Mouse (Mus musculus) heart, embryonic 16.5 days (tissue): ENCODE results near the gene Xrra1. TPM values are rescaled to one million over a fixed set of nuclear protein-coding genes. Genes with fewer than 3 reads are reported as not detected.
"Not testable (repeated sequence)": the region's sequence is repeated elsewhere in the genome, so short reads cannot be mapped to it uniquely, and the experiment has no call there.

Experiments used
- ATAC-seq: fragments of 200-750 bp; cut with Nextera tagmentation; replicated peaks from 2 replicates; pipeline ENCODE4 v1.8.0; 2017; ENCODE audit warnings: moderate number of reproducible peaks; ENCODE audit not compliant: insufficient read depth, low FRiP score; ENCODE audit errors: extremely low read depth
- H3K27ac ChIP-seq: fragments of 300-500 bp; sonication (generic); 2 replicates; pipeline ENCODE4 v1.5.1; 2014; ENCODE audit warnings: mild to moderate bottlenecking, low read length, control low read depth, moderate library complexity
- H3K27me3 ChIP-seq: fragments of 300-500 bp; sonication (generic); 2 replicates; pipeline ENCODE4 v1.6.1; 2014; ENCODE audit warnings: low read length, mixed read lengths; ENCODE audit not compliant: control insufficient read depth, insufficient read depth
- H3K36me3 ChIP-seq: fragments of 300-500 bp; sonication (generic); 2 replicates; pipeline ENCODE4 v1.6.1; 2014; ENCODE audit not compliant: control insufficient read depth, insufficient read depth
- H3K4me1 ChIP-seq: fragments of 300-500 bp; sonication (generic); 2 replicates; pipeline ENCODE4 v1.6.1; 2014; ENCODE audit warnings: low read length, mixed read lengths; ENCODE audit not compliant: control insufficient read depth, insufficient read depth
- H3K4me2 ChIP-seq: fragments of 300-500 bp; sonication (generic); 2 replicates; pipeline ENCODE4 v1.6.1; 2014; ENCODE audit warnings: low read depth, mild to moderate bottlenecking, control low read depth, low read length
- H3K4me3 ChIP-seq: fragments of 300-500 bp; sonication (generic); 2 replicates; pipeline ENCODE4 v1.5.1; 2014; ENCODE audit warnings: mild to moderate bottlenecking, control low read depth, low read length
- H3K9ac ChIP-seq: fragments of 300-500 bp; sonication (generic); 2 replicates; pipeline ENCODE4 v1.6.1; 2014; ENCODE audit warnings: low read length, control low read depth
- H3K9me3 ChIP-seq: fragments of 300-500 bp; sonication (generic); replicated peaks from 2 replicates; pipeline ENCODE4 v1.6.1; 2016; ENCODE audit warnings: low read length; ENCODE audit not compliant: control insufficient read depth
- WGBS: fragments of 180-500 bp; shearing (Covaris S2); extraction: QIAGEN DNeasy Blood & Tissue Kit; methylation state at CpG from one replicate; pipeline ENCODE4 v1.1.7; 2014; 5-methylcytosine and 5-hydroxymethylcytosine counted together
- polyA plus RNA-seq: library from polyadenylated mRNA; unstranded; fragments of >200 nt; fragmentation: Nextera tagmentation; extraction: Ambion mirVana; gene quantifications from 2 replicates; pipeline ENCODE4 v1.2.1, GENCODE M21; 2015

The Xrra1 gene
- polyA plus RNA-seq, 1 experiment from 2014 or later, result 0.46 TPM

GRCm38 (mm10) chr7:99917320-99917844 is 58.5 kb downstream of the Xrra1 start:
- H3K36me3 ChIP-seq, result peaks cover 2% of the 10 kb centered on the region; the same call in 1 of the 2 replicates
- H3K9me3 ChIP-seq, result no peaks in the 10 kb centered on the region
- H3K4me3 ChIP-seq, result peak overlapping the region; percentile 54
- peaks cover 10% of the 10 kb centered on the region for H3K4me1 ChIP-seq
- H3K27ac ChIP-seq, result no peak overlapping the region
- ATAC-seq, result 0 out of 2 replicates have a peak, but pooled peaks have one; percentile 13
- H3K4me2 ChIP-seq, result peak overlapping the region; percentile 84
- peak overlapping the region; percentile 67 for H3K9ac ChIP-seq
- 0 out of 2 replicates have a peak, but pooled peaks cover 9% of the 10 kb centered on the region for H3K27me3 ChIP-seq
- WGBS, result 3% methylated on average over 36 of the region's 36 CpGs

- WGBS, result 89% methylated on average over 2 of the region's 2 CpGs
- Histone ChIP-seq H3K4me3 (no peak overlapping the region), H3K9ac (no peak overlapping the region), H3K27ac (no peak overlapping the region), H3K4me2 (no peak overlapping the region), H3K36me3 (peaks cover 3% of the 10 kb centered on the region; the same call in 1 of the 2 replicates), H3K4me1 (peaks cover 10% of the 10 kb centered on the region), H3K9me3 (no peaks in the 10 kb centered on the region), H3K27me3 (0 out of 2 replicates have a peak, but pooled peaks cover 9% of the 10 kb centered on the region)
- ATAC-seq, result no peak
These were observed 60.2 kb downstream of the Xrra1 start for GRCm38 (mm10) chr7:99919164-99919563.

GRCm38 (mm10) chr7:99919971-99920370 is 61.1 kb downstream of the Xrra1 start:
- Histone ChIP-seq H3K27me3 (0 out of 2 replicates have a peak, but pooled peaks cover 9% of the 10 kb centered on the region), H3K27ac (no peak overlapping the region), H3K4me3 (no peak overlapping the region), H3K36me3 (peaks cover 11% of the 10 kb centered on the region), H3K9ac (no peak overlapping the region), H3K4me2 (no peak overlapping the region), H3K9me3 (no peaks in the 10 kb centered on the region), H3K4me1 (peaks cover 10% of the 10 kb centered on the region)
- 91% methylated on average over 6 of the region's 6 CpGs for WGBS
- ATAC-seq, result no peak

GRCm38 (mm10) chr7:99920416-99920815 is 61.5 kb downstream of the Xrra1 start:
- H3K9me3 ChIP-seq, result no peaks in the 10 kb centered on the region
- WGBS, result 54% methylated on average over 2 of the region's 2 CpGs
- 0 out of 2 replicates have a peak, but pooled peaks cover 9% of the 10 kb centered on the region for H3K27me3 ChIP-seq
- no peak overlapping the region for H3K4me2 ChIP-seq
- no peak for ATAC-seq
- no peak overlapping the region for H3K27ac ChIP-seq
- H3K4me1 ChIP-seq, result peaks cover 10% of the 10 kb centered on the region
- H3K9ac ChIP-seq, result no peak overlapping the region
- no peak overlapping the region for H3K4me3 ChIP-seq
- peaks cover 15% of the 10 kb centered on the region for H3K36me3 ChIP-seq

- Histone ChIP-seq H3K9ac (no peak overlapping the region), H3K4me3 (no peak overlapping the region), H3K27me3 (no peaks in the 10 kb centered on the region), H3K27ac (no peak overlapping the region), H3K36me3 (peaks cover 28% of the 10 kb centered on the region), H3K9me3 (no peaks in the 10 kb centered on the region), H3K4me1 (no peaks in the 10 kb centered on the region), H3K4me2 (no peak overlapping the region)
- no peak for ATAC-seq
- 78% methylated on average over 10 of the region's 10 CpGs for WGBS
These were observed 68.2 kb downstream of the Xrra1 start for GRCm38 (mm10) chr7:99926916-99927714.

- H3K27me3 ChIP-seq, result no peaks in the 10 kb centered on the region
- ATAC-seq, result no peak
- no peaks in the 10 kb centered on the region for H3K4me1 ChIP-seq
- no peak overlapping the region for H3K27ac ChIP-seq
- H3K9ac ChIP-seq, result no peak overlapping the region
- H3K9me3 ChIP-seq, result no peaks in the 10 kb centered on the region
- WGBS, result 92% methylated on average over 1 of the region's 1 CpGs
- peaks cover 25% of the 10 kb centered on the region for H3K36me3 ChIP-seq
- no peak overlapping the region for H3K4me2 ChIP-seq
- H3K4me3 ChIP-seq, result no peak overlapping the region
These were observed 76.8 kb downstream of the Xrra1 start for GRCm38 (mm10) chr7:99935758-99936157.

- Histone ChIP-seq H3K27me3 (no peaks in the 10 kb centered on the region), H3K9ac (no peak overlapping the region), H3K4me2 (no peak overlapping the region), H3K4me1 (no peaks in the 10 kb centered on the region), H3K4me3 (no peak overlapping the region), H3K27ac (no peak overlapping the region), H3K9me3 (no peaks in the 10 kb centered on the region), H3K36me3 (peaks cover 19% of the 10 kb centered on the region)
- ATAC-seq, result no peak
- WGBS, result 97% methylated on average over 1 of the region's 1 CpGs
These were observed 81.8 kb downstream of the Xrra1 start for GRCm38 (mm10) chr7:99940669-99941068.

GRCm38 (mm10) chr7:99944520-99944919 is 85.6 kb downstream of the Xrra1 start:
- WGBS, result 81% methylated on average over 3 of the region's 3 CpGs
- Histone ChIP-seq H3K9me3 (no peaks in the 10 kb centered on the region), H3K4me2 (no peak overlapping the region), H3K4me3 (no peak overlapping the region), H3K4me1 (0 out of 2 replicates have a peak, but pooled peaks cover 2% of the 10 kb centered on the region), H3K27me3 (no peaks in the 10 kb centered on the region), H3K36me3 (peaks cover 35% of the 10 kb centered on the region), H3K9ac (no peak overlapping the region), H3K27ac (no peak overlapping the region)
- no peak for ATAC-seq

GRCm38 (mm10) chr7:99945012-99945411 is 86.1 kb downstream of the Xrra1 start:
- not testable (repeated sequence) for ATAC-seq
- WGBS, result 96% methylated on average over 22 of the region's 22 CpGs
- peaks cover 35% of the 10 kb centered on the region for H3K36me3 ChIP-seq

More at GRCm38 (mm10) chr7:99945012-99945411, 86.1 kb downstream of the Xrra1 start:
- not testable (repeated sequence) for H3K4me2 ChIP-seq, H3K4me1 ChIP-seq, H3K9ac ChIP-seq, H3K9me3 ChIP-seq, H3K27ac ChIP-seq, H3K4me3 ChIP-seq, H3K27me3 ChIP-seq
